Mouse (Mus musculus) embryonic facial prominence, embryonic 13.5 days (tissue): ENCODE measurements around the gene Dnttip1. TPM values are rescaled to one million over a fixed set of nuclear protein-coding genes. Genes with fewer than 3 reads are reported as not detected.

Experiments used
- ATAC-seq: fragments of 200-750 bp; cut with Nextera tagmentation; 2 replicates; pipeline ENCODE4 v1.8.0; 2017; ENCODE audit warnings: low read depth; ENCODE audit not compliant: insufficient number of reproducible peaks, insufficient read depth, low FRiP score, low TSS enrichment
- H3K27ac ChIP-seq: fragments of 300-500 bp; sonication (generic); 2 replicates; pipeline ENCODE4 v1.5.1; 2015; ENCODE audit warnings: moderate library complexity, mild to moderate bottlenecking, inconsistent platforms
- H3K27me3 ChIP-seq: fragments of 300-500 bp; sonication (generic); 2 replicates; pipeline ENCODE4 v1.6.1; 2015; ENCODE audit warnings: mild to moderate bottlenecking, inconsistent platforms
- H3K36me3 ChIP-seq: fragments of 300-500 bp; sonication (generic); 2 replicates; pipeline ENCODE4 v1.6.1; 2015; ENCODE audit warnings: mild to moderate bottlenecking, inconsistent platforms
- H3K4me1 ChIP-seq: fragments of 300-500 bp; sonication (generic); 2 replicates; pipeline ENCODE4 v1.6.1; 2015; ENCODE audit warnings: inconsistent platforms
- H3K4me2 ChIP-seq: fragments of 300-500 bp; sonication (generic); 2 replicates; pipeline ENCODE4 v1.6.1; 2015; ENCODE audit warnings: moderate library complexity, mild to moderate bottlenecking, inconsistent platforms
- H3K4me3 ChIP-seq: fragments of 300-500 bp; sonication (generic); 2 replicates; pipeline ENCODE4 v1.5.1; 2015; ENCODE audit warnings: mild to moderate bottlenecking, inconsistent platforms
- H3K9ac ChIP-seq: fragments of 300-500 bp; sonication (generic); 2 replicates; pipeline ENCODE4 v1.6.1; 2015; ENCODE audit warnings: mild to moderate bottlenecking, inconsistent platforms
- H3K9me3 ChIP-seq: fragments of 300-500 bp; sonication (generic); 2 replicates; pipeline ENCODE4 v1.6.1; 2016; ENCODE audit warnings: inconsistent platforms
- WGBS: fragments of 180-500 bp; shearing (Covaris S2); methylation state at CpG from one replicate; pipeline ENCODE4 v1.1.7; 2015; ENCODE audit warnings: mixed read lengths; 5-methylcytosine and 5-hydroxymethylcytosine counted together
- polyA plus RNA-seq: library from polyadenylated mRNA; unstranded; fragments of >200 nt; fragmentation: Nextera tagmentation; extraction: Ambion mirVana; gene quantifications from 2 replicates; pipeline ENCODE4 v1.2.1, GENCODE M21; 2015

The Dnttip1 gene
- polyA plus RNA-seq, 1 experiment from 2014 or later, result 79.6 TPM

DNA sequence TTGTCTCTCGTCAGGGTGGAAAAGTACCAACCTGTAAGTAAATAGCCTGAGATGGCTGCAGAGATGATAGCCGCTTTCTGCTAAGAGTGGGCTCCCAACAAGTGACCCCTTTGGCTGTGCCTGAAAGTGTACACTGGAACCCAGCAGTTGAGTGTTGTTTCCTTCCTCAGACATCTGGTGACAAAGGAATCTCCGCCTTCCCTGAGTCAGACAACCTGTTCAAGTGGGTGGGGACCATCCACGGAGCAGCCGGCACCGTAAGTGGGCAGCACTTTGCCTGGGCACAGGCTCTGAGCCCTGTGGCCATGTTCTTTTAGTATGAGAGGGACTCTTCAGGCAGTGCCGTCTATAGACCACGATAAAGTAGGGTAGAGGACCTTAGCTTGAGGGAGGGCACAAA, 25.3 kb downstream of the Dnttip1 start:
- Histone ChIP-seq H3K4me1 (peaks cover 24% of the 10 kb centered on the region), H3K9ac (peak overlapping the region; percentile 87), H3K4me3 (peak overlapping the region; percentile 93), H3K27ac (no peak overlapping the region), H3K9me3 (no peaks in the 10 kb centered on the region), H3K27me3 (no peaks in the 10 kb centered on the region), H3K4me2 (peak overlapping the region; percentile 93), H3K36me3 (peaks cover 41% of the 10 kb centered on the region)
- 79% methylated on average over 8 of the region's 8 CpGs for WGBS
- ATAC-seq, result no peak

DNA sequence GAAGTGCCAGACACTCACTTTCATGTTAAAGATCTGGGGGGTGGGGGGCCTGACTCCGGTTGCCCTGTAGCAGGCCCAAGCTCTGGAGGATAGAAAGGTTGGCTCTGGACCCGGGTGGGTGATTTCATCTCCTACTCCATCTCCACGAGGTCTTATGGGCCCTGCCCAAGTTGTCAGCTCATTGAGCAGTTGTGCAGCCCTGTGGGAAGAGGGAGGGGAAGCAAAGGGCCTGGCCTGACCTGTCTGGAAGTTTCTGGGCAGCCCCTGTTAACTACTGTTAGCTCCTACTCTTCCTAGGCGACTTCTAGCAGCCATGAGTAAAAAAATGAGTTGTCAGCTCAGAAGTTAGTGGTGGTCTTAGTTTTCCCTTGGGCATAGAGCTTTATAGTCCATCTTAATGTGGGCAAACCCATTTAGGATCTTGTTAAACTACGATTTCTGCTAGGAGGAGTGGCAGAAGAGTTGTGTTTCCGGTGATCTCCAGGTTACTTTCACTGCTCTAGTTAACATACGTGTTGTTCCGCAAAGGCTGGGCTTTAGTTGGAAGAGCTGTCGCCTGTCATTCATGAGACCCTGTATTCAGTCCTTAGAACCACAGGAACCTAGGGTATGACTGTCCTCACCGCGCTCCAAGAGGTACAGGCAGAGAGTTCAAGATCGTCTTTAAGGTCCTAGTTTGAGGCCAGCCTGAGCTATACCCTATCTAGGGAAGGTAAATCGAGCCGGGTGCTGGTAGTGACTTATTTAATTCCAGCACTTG, 27.6 kb downstream of the Dnttip1 start:
- peaks cover 24% of the 10 kb centered on the region for H3K4me1 ChIP-seq
- no peaks in the 10 kb centered on the region for H3K27me3 ChIP-seq
- no peak overlapping the region for H3K27ac ChIP-seq
- H3K4me2 ChIP-seq, result no peak overlapping the region
- WGBS, result 76% methylated on average over 14 of the region's 14 CpGs
- H3K4me3 ChIP-seq, result no peak overlapping the region
- no peak overlapping the region for H3K9ac ChIP-seq
- H3K9me3 ChIP-seq, result no peaks in the 10 kb centered on the region
- no peak for ATAC-seq
- peaks cover 19% of the 10 kb centered on the region for H3K36me3 ChIP-seq

DNA sequence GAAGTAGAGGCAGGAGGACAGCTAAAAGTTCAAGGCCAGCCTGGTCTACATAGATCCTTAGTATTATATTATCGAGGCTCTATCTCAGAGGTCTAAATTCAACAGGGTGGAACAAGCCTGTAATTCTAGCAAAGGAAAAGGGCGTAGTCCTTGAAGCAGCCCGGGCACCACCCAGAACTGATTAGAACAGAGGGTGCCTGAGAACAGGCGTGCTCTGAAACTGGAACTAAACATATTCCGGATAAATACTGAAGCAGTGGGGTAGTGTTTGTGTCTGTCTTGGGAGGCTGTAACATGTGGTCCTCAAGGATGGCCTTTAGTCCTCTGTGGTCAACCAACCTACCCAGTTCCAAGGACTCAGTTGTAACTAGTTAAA, 28.2 kb downstream of the Dnttip1 start:
- Histone ChIP-seq H3K36me3 (peaks cover 19% of the 10 kb centered on the region), H3K4me2 (no peak overlapping the region), H3K9ac (no peak overlapping the region), H3K4me3 (no peak overlapping the region), H3K27me3 (no peaks in the 10 kb centered on the region), H3K4me1 (peaks cover 24% of the 10 kb centered on the region), H3K9me3 (no peaks in the 10 kb centered on the region), H3K27ac (no peak overlapping the region)
- no peak for ATAC-seq
- 85% methylated on average over 5 of the region's 5 CpGs for WGBS

DNA sequence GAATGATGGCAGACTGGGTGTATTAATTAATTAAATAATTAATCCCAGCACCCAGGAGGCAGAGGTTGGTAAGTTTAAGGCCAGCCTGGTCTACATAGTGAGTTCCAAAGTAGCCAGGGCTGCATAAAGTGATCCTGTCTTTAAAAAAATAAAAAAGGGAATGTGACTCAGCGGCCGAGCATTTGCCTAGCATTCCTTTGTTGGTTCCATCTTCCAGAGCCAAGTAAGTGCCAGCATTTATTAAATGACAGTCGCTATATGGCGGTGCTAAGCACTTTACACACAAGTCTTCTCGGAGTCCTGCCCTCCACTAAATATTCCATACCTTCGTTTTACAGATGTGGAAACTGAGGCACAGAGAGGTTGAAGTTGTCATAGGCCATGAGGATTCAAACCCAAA, 30.3 kb downstream of the Dnttip1 start:
- Histone ChIP-seq H3K9ac (no peak overlapping the region), H3K36me3 (peaks cover 18% of the 10 kb centered on the region), H3K4me2 (no peak overlapping the region), H3K27me3 (no peaks in the 10 kb centered on the region), H3K27ac (no peak overlapping the region), H3K4me1 (peaks cover 11% of the 10 kb centered on the region), H3K9me3 (no peaks in the 10 kb centered on the region), H3K4me3 (no peak overlapping the region)
- 88% methylated on average over 6 of the region's 6 CpGs for WGBS
- no peak for ATAC-seq

DNA sequence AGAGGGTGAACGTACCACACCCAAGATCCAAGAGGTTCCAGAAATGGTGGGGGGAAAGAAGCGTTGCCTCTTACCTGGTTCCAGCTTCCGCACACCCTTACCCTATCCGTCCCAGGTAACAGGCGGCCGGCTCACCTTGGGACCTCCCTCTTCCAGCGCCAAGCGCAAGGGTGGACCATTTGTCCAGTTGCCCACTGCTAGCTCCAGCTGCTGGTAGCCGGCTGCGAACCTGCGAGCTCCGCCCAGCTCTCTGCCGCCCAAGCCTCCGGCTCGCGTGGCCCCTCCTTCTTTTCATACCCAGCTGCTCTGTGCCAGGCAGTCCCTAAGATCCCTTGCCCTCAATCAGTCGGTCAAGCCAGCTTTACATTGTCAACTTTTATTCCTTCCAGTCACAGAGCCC, 31.0 kb downstream of the Dnttip1 start:
- Histone ChIP-seq H3K4me3 (no peak overlapping the region), H3K9me3 (no peaks in the 10 kb centered on the region), H3K4me2 (no peak overlapping the region), H3K9ac (no peak overlapping the region), H3K27ac (no peak overlapping the region), H3K36me3 (peaks cover 12% of the 10 kb centered on the region), H3K27me3 (no peaks in the 10 kb centered on the region), H3K4me1 (peaks cover 5% of the 10 kb centered on the region)
- whole genome bisulfite sequencing, result 64% methylated on average over 17 of the region's 17 CpGs
- no peak for ATAC-seq

DNA sequence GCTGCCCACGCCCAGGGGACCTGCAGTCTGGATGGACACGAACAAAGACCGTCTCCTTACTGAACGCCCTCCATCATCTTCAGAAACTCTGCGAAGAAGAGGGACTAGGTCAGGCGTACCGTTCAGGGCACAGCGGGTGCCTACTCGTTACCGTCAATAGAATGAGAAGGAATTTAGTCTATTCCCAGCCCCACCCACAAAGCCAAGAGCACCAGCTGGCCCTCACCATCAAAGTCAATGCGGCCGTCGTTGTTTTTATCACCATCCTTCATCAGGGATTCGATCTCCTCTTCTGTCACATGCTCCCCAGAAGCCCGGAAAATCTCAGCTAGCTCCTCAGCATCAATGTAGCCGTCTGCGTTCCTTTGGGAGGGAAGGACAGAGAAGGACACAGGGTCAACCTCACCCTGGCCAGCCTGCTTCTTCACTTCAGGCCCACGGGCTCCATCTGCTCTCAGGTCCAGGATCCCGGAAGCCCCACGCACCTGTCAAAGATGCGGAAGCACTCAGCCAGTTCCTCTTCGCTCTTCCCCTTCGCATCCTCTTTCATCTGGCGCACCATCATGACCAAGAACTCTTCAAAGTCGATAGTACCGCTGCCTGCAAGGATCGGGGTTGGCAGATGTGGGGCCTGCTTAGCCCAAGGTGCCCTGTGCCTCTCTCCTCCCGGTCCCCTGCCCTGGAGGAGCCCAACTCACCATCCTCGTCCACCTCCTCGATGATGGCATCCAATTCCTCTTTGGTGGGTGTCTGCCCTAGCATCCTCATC, 31.6 kb downstream of the Dnttip1 start:
- WGBS, result 82% methylated on average over 30 of the region's 30 CpGs
- no peak for ATAC-seq
- Histone ChIP-seq H3K9me3 (no peaks in the 10 kb centered on the region), H3K9ac (no peak overlapping the region), H3K4me2 (no peak overlapping the region), H3K27ac (no peak overlapping the region), H3K4me3 (no peak overlapping the region), H3K27me3 (no peaks in the 10 kb centered on the region), H3K4me1 (no peaks in the 10 kb centered on the region; the same call in 1 of the 2 replicates), H3K36me3 (0 out of 2 replicates have a peak, but pooled peaks cover 5% of the 10 kb centered on the region)

DNA sequence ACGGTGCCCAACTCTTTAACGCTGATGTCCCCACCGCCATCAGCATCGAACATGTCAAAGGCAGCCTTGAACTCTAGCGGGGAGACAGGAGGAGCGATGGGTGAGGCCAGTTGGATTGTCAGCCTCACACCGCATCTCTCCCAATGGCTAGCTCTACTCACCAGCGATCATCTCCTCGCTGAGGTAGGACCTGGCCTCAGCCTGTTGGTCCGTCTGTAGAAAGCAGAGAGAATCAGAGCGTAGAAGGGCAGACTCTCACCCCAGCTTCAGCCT, 32.2 kb downstream of the Dnttip1 start:
- no peak overlapping the region for H3K9ac ChIP-seq
- 94% methylated on average over 11 of the region's 11 CpGs for WGBS
- H3K4me1 ChIP-seq, result no peaks in the 10 kb centered on the region
- 0 out of 2 replicates have a peak, but pooled peaks cover under 1% of the 10 kb centered on the region for H3K36me3 ChIP-seq
- no peaks in the 10 kb centered on the region for H3K27me3 ChIP-seq
- H3K4me3 ChIP-seq, result no peak overlapping the region
- no peak overlapping the region for H3K27ac ChIP-seq
- H3K9me3 ChIP-seq, result no peaks in the 10 kb centered on the region
- no peak overlapping the region for H3K4me2 ChIP-seq
- ATAC-seq, result no peak

DNA sequence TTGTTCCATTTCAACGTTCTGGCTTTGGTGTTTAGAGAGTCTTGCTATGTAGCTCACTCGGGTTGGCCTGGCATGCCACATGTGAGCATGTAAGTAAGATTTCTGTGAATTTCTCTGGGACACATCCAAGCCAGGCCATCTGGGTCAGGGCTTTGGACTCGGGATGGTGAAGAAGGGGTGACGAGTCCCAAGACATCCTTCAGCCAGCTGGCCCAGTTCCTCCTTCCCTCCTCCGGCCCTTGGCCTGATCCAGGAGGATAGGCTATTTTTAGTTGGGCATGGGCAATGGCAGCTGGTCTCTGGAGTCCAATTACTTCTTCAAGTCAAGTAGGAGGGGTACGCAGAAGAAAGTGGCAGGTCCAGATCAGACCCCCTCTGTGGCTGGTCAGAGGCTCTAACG, 33.0 kb downstream of the Dnttip1 start:
- H3K27me3 ChIP-seq, result no peaks in the 10 kb centered on the region
- H3K4me3 ChIP-seq, result no peak overlapping the region
- no peak overlapping the region for H3K27ac ChIP-seq
- H3K4me1 ChIP-seq, result no peaks in the 10 kb centered on the region
- no peak overlapping the region for H3K9ac ChIP-seq
- ATAC-seq, result no peak
- H3K9me3 ChIP-seq, result no peaks in the 10 kb centered on the region
- no peaks in the 10 kb centered on the region for H3K36me3 ChIP-seq
- 80% methylated on average over 7 of the region's 7 CpGs for WGBS
- no peak overlapping the region for H3K4me2 ChIP-seq

DNA sequence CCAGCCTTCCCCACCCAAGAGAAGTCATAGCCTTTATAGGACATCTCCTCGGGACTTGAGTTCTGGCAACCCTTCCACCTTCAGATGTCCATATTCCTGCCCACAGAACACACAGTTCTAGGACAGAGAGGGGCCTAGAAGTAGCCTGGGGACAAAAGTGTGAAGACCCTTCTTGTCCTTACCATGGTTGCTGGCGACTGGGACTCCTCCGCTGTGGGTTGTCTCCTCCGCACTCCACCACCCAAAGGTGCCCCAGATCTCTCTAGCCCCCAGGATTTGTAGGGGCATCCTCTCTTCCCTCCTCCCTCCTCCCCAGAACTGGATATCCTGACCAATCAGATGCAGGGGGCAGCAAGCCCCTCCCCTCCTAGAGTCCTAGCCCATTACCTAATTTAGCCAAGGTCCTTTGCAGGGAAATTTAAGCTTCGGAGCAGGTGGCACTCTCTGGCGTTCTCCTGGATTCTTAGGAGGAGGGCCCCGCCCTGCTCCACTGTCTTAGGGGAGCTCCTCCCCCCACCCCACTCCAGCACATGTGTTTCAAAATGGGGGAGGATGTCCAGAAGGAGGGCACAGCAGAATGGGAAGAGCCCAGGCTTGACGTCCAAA, 33.8 kb downstream of the Dnttip1 start, which contains the start of gene Tnnc2:
TSS of gene Tnnc2 (minus strand) at position 487 of the 606 bp plus-strand sequence.
- WGBS, result 65% methylated on average over 8 of the region's 8 CpGs
- Histone ChIP-seq H3K4me2 (no peak within 1 kb of the TSS), H3K36me3 (no peaks in the 10 kb centered on the region), H3K4me3 (no peak within 1 kb of the TSS), H3K4me1 (peaks cover 2% of the 10 kb centered on the region), H3K9me3 (no peaks in the 10 kb centered on the region), H3K27me3 (no peaks in the 10 kb centered on the region), H3K9ac (no peak within 1 kb of the TSS), H3K27ac (no peak within 1 kb of the TSS)
- no peak for ATAC-seq

DNA sequence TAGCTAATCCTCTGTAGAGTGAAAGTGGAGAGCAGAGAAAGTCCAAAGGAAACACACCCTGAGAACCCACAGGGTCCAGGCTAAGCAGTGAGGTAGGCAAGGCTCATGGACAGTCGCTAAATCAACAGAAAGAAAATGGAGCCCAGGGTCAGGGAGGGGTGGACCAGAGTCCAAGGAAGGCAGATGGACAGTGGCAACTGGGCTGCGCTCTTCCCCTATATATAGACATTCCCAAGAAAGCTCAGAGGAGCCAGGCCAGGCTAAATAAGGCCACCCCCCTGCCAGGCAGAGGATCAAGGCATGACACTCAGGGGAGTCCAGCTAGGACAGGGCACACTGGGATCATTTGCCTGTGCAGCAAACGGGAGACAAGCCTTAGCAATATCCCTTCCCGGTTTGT, 36.1 kb downstream of the Dnttip1 start:
- ATAC-seq, result no peak
- Histone ChIP-seq H3K9ac (no peak overlapping the region), H3K4me2 (no peak overlapping the region), H3K36me3 (no peaks in the 10 kb centered on the region), H3K9me3 (no peaks in the 10 kb centered on the region), H3K4me1 (peaks cover 17% of the 10 kb centered on the region), H3K27ac (no peak overlapping the region), H3K4me3 (no peak overlapping the region), H3K27me3 (no peaks in the 10 kb centered on the region)
- WGBS, result 77% methylated on average over 4 of the region's 4 CpGs

DNA sequence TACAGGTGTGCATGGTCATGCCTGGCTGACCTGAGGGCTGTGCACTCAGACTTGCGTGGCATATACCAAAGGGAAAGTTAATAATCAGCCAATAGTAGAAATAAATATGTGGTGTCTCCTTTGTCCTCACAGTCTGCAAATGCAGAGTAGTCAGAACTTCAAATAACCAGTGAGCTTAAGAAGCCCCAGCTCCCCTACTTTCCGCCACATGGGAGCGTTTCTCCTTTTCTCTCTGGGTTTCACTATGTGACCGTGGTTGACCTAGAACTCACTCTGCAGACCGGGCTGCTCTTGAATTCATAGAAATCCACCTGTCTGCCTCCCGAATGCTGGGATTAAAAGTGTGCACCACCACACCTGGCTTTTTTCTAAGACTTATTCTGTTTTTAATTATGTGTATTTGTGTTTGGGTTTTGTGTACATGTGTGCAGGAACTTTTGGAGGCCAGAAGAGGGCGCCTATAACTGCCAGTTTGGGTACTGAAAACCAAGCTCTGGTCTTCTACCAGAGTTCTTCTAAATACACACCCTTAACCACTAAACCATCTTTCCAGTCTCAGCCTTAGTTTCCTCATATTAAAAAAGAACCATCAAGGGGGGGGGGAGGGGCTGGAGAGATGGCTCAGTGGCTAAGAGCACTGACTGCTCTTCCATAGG, 38.3 kb downstream of the Dnttip1 start:
- 77% methylated on average over 7 of the region's 7 CpGs for WGBS
- H3K9ac ChIP-seq, result no peak overlapping the region
- peaks cover 7% of the 10 kb centered on the region for H3K36me3 ChIP-seq
- no peak overlapping the region for H3K4me2 ChIP-seq
- H3K27me3 ChIP-seq, result no peaks in the 10 kb centered on the region
- peaks cover 35% of the 10 kb centered on the region for H3K4me1 ChIP-seq
- ATAC-seq, result no peak
- H3K9me3 ChIP-seq, result no peaks in the 10 kb centered on the region
- H3K27ac ChIP-seq, result no peak overlapping the region
- H3K4me3 ChIP-seq, result no peak overlapping the region
